Mouse (Mus musculus) colon, adult 2 months (tissue): ENCODE measurements around the gene Ldhal6b. TPM values are rescaled to one million over a fixed set of nuclear protein-coding genes. Genes with fewer than 3 reads are reported as not detected.

ENCODE experiments used
- polyA plus RNA-seq: library from polyadenylated mRNA; depleted of rRNA; stranded (reverse); fragments of >200 nt; gene quantifications from 2 replicates; pipeline ENCODE4 v1.2.3, GENCODE M21; 2012; rRNA removed

The Ldhal6b gene
- 0.24 and 0.49 TPM in 2 replicates for polyA plus RNA-seq

GRCm38 (mm10) chr17:5418545-5418944, at the start of gene Ldhal6b:
TSS of gene Ldhal6b (minus strand) at chr17:5418767.

GRCm38 (mm10) chr17:5440159-5440971, 21.8 kb upstream of the Ldhal6b start, which contains the start of gene Tmem242:
TSS of gene Tmem242 (minus strand) at chr17:5440259.

Other genes starting within 250 kb of the Ldhal6b start
- gene Tmem242, start 21.5 kb upstream of the Ldhal6b start, polyA plus RNA-seq: 4.0 and 5.0 TPM in 2 replicates
- gene Zdhhc14, start 73.8 kb upstream of the Ldhal6b start, polyA plus RNA-seq: 5.4 and 6.9 TPM in 2 replicates